10 mouse cellular contexts compared by ENCODE assay signal in genomic region chr5:21411261-21411666, GRCm38 (mm10). TPM values are rescaled to one million over a fixed set of nuclear protein-coding genes. Genes with fewer than 3 reads are reported as not detected.
DNase-seq lines count a peak whose midpoint lies in the region; ATAC-seq lines count a peak whose summit lies in the region.
"Had no signal": no experiment of that assay in that cellular context is flagged by ENCODE, and none has a peak within 500 bp of the region (broad histone marks: within the 10 kb centered on the region; RNA-seq: fewer than 3 reads in every experiment).

No protein-coding gene starts in this region.

- no peaks in the 10 kb centered on the region for H3K9me3 ChIP-seq in heart, embryonic 16.5 days (replicated peaks; ENCODE audit: control insufficient read depth, low read length)
- H3K9me3 ChIP-seq in megakaryocyte, embryonic 14.5 days: peaks cover 5% of the 10 kb centered on the region
- H3K9me3 ChIP-seq: hindbrain, embryonic 13.5 days had no signal

- no peak overlapping the region for H3K27ac ChIP-seq in heart, embryonic 16.5 days (ENCODE audit: low read length)
- H3K27ac ChIP-seq: hindbrain, embryonic 13.5 days had no signal

- H3K27me3 ChIP-seq in heart, embryonic 16.5 days (ENCODE audit: control insufficient read depth, insufficient read depth, low read length): no peaks in the 10 kb centered on the region
- H3K27me3 ChIP-seq in megakaryocyte, embryonic 14.5 days (replicated peaks): no peaks in the 10 kb centered on the region
- H3K27me3 ChIP-seq: hindbrain, embryonic 13.5 days had no signal

- intact Hi-C loops in heart, postnatal 14 days (cut with DNase I): no loop called here

- no peaks in the 10 kb centered on the region for H3K36me3 ChIP-seq in heart, embryonic 16.5 days (ENCODE audit: control insufficient read depth, insufficient read depth)
- H3K36me3 ChIP-seq in megakaryocyte, embryonic 14.5 days (replicated peaks; ENCODE audit: low read length): no peaks in the 10 kb centered on the region
- H3K36me3 ChIP-seq: hindbrain, embryonic 13.5 days had no signal

- WGBS in heart, embryonic 16.5 days: 57% methylated on average over 5 of the region's 5 CpGs

- H3K4me1 ChIP-seq in heart, embryonic 16.5 days (ENCODE audit: control insufficient read depth, insufficient read depth, low read length): no peaks in the 10 kb centered on the region
- H3K4me1 ChIP-seq in megakaryocyte, embryonic 14.5 days: peaks cover 36% of the 10 kb centered on the region
- H3K4me1 ChIP-seq: hindbrain, embryonic 13.5 days had no signal

- ATAC-seq in heart, embryonic 16.5 days (replicated peaks; ENCODE audit: extremely low read depth, insufficient read depth, low FRiP score): peak; percentile 23; the same call in 1 of the 2 replicates
- peak; percentile 93 for ATAC-seq in common myeloid progenitor, adult 5-6 weeks (replicated peaks; ENCODE audit: low read depth, poor library complexity, severe bottlenecking)

- H3K4me2 ChIP-seq in heart, embryonic 16.5 days (ENCODE audit: low read depth, low read length): no peak overlapping the region
- H3K4me2 ChIP-seq: hindbrain, embryonic 13.5 days had no signal

- DNase-seq in heart, postnatal 14 days: no peak
- DNase-seq in thymus, postnatal 0 days (ENCODE audit: low spot score): peak; percentile 91
- no peak for DNase-seq in frontal cortex, postnatal 10 days (ENCODE audit: low spot score in 2 of 2)
- DNase-seq in ovary, adult 18-20 months (ENCODE audit: low spot score): no peak
- DNase-seq in adrenal gland, postnatal 36 days: no peak
- DNase-seq: adrenal gland, postnatal 10 days had no signal

- no peak overlapping the region for H3K9ac ChIP-seq in heart, embryonic 16.5 days (ENCODE audit: low read length)
- H3K9ac ChIP-seq: hindbrain, embryonic 13.5 days had no signal

- no peak overlapping the region for H3K4me3 ChIP-seq in heart, embryonic 16.5 days (ENCODE audit: low read length)
- peak overlapping the region; percentile 87 for H3K4me3 ChIP-seq in megakaryocyte, embryonic 14.5 days (replicated peaks)
- H3K4me3 ChIP-seq: hindbrain, embryonic 13.5 days had no signal

RNA-seq across cellular contexts. Expression of gene Ccdc146, which starts 13.2 kb away (rescaled TPM):
- polyA plus RNA-seq in heart, embryonic 16.5 days (2015; fragmentation: Nextera tagmentation; extraction: Ambion mirVana): 3.1 and 3.3 TPM in 2 replicates
- total RNA-seq in heart, postnatal 14 days (2021): 1 to 10 TPM; 2.8 to 3.8 TPM
- total RNA-seq in common myeloid progenitor, adult 5-6 weeks (2017): not detected in 2 replicates
- polyA plus RNA-seq in megakaryocyte, embryonic 14.5 days (2012; ENCODE audit: insufficient read depth, low replicate concordance): not detected in 2 replicates
- polyA plus RNA-seq in thymus, postnatal 0 days (2015; fragmentation: Nextera tagmentation; extraction: Ambion mirVana): 0.21 TPM in 1 of 2 replicates, not detected in the other
- under 1 TPM; 0.13 to 0.17 TPM for total RNA-seq in adrenal gland, postnatal 36 days (2021)

RNA-seq across cellular contexts. Expression of gene Fam185a, which starts 13.5 kb away (rescaled TPM):
- polyA plus RNA-seq in heart, embryonic 16.5 days (2015; fragmentation: Nextera tagmentation; extraction: Ambion mirVana): 9.1 and 9.5 TPM in 2 replicates
- 10 to 100 TPM; 11.5 to 12.9 TPM for total RNA-seq in heart, postnatal 14 days (2021)
- total RNA-seq in common myeloid progenitor, adult 5-6 weeks (2017): 10.9 and 13.1 TPM in 2 replicates
- polyA plus RNA-seq in megakaryocyte, embryonic 14.5 days (2012; ENCODE audit: insufficient read depth, low replicate concordance): 0.46 TPM in 1 of 2 replicates, not detected in the other
- polyA plus RNA-seq in thymus, postnatal 0 days (2015; fragmentation: Nextera tagmentation; extraction: Ambion mirVana): 4.9 and 5.2 TPM in 2 replicates
- total RNA-seq in adrenal gland, postnatal 36 days (2021): 10 to 100 TPM; 15.1 to 15.9 TPM

RNA-seq across cellular contexts. Expression of gene Fgl2, which starts 38.8 kb away (rescaled TPM):
- 32.4 and 40.2 TPM in 2 replicates for polyA plus RNA-seq in heart, embryonic 16.5 days (2015; fragmentation: Nextera tagmentation; extraction: Ambion mirVana)
- 10 to 100 TPM; 34.2 to 38.5 TPM for total RNA-seq in heart, postnatal 14 days (2021)
- total RNA-seq in common myeloid progenitor, adult 5-6 weeks (2017): 17.9 and 20.7 TPM in 2 replicates
- 0.71 and 3.3 TPM in 2 replicates for polyA plus RNA-seq in megakaryocyte, embryonic 14.5 days (2012; ENCODE audit: insufficient read depth, low replicate concordance)
- 4.5 and 4.8 TPM in 2 replicates for polyA plus RNA-seq in thymus, postnatal 0 days (2015; fragmentation: Nextera tagmentation; extraction: Ambion mirVana)
- total RNA-seq in adrenal gland, postnatal 36 days (2021): 10 to 100 TPM in 1 of 2 experiments, 1 to 10 TPM in 1; 5.8 to 10.1 TPM
